Mouse (Mus musculus): ENCODE results near the gene Rassf8.

Gene Rassf8

GRCm38 (mm10) chr6:145823588-145824234 lies 77.2 kb downstream of the Rassf8 start:
- DNase-seq (ENCODE audit: low read depth) = no peak

DNA sequence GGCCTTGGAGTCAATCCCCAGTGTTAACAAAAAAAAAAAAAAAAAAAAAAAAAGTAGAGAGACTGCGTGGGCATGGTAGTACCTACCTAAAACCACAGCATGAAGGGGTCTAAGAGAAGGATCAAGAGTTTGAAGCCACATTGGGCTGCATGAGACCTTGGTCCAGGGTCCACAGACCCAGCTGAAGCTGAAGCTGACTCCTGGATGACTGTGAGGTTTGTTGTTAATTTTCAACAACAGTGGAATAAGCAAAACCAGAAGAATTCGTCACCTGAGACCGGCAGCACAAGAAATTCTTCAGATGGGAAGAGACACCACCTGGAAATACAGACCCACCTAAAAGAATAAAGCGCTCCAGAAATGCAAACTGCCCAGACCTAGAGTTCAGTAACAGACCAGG lies 79.8 kb downstream of the Rassf8 start:
- DNase-seq (ENCODE audit: low read depth) = no peak

- no peak for DNase-seq (ENCODE audit: low read depth)
Observed at GRCm38 (mm10) chr6:145829062-145829835, 82.7 kb downstream of the Rassf8 start.

GRCm38 (mm10) chr6:145830117-145830516 lies 83.6 kb downstream of the Rassf8 start:
- peak; percentile 82 for DNase-seq (ENCODE audit: low read depth)

DNA sequence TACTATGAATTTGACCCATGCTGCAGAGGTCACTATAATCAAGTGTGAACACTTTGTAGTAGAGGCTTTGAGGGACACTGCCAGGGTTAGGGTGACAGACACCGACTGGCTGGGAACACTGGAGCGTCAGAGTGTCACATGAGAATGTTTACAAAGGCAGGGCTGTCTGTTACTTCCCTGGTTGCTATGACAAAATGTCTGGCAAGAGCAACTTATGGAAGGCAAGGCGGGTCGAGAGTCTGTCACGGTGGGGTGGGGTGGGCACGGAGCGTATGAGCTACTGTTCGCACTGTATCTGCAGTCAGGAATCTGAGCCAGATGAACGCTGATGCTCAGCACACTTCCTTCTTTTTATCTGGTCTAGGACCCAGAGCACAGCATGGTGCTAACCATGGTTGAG lies 84.1 kb downstream of the Rassf8 start:
- DNase-seq (ENCODE audit: low read depth) = no peak

GRCm38 (mm10) chr6:145832927-145833326 lies 86.4 kb downstream of the Rassf8 start:
- DNase-seq (ENCODE audit: low read depth) = no peak

DNA sequence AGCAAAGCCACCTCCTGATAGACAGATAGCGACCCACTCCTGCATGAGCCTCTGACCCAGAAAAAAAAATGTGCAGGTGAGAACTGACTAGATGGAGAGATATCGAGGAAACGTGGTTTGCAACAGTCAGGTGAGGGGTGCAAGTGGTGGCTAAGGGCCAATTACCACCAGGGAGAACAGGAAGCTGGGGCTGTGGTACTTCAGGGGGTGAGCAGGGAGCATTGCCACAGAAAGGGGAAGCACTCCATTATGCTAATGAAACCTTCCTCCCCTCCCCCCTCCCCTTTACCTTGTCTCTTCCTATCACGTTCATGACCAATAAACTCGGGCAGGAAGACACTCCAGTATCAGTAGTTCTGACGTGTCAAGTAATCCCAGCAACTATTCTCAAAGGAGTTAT lies 88.8 kb downstream of the Rassf8 start:
- DNase-seq (ENCODE audit: low read depth) = no peak

DNA sequence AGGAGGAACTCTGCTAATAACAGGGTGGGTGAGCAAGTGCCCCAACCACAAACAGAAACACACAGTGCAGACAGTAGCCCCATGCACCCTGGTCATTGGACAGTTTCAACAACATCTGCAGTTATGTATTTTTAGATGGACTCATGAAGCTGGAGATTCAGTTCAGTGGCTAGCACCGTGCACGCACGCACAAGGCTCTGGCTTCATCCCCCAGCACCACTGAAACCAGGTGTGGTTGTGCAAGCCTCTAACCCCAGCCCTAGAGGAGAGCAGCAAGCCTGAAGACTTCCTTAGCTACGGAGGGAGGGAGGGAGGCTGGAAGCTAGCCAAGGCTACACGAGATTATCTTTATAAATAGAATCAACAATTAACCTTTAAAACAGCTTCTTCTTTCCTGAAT lies 99.1 kb downstream of the Rassf8 start:
- DNase-seq (ENCODE audit: low read depth) = no peak

- DNase-seq (ENCODE audit: low read depth) = no peak
Observed at GRCm38 (mm10) chr6:145846076-145846475, 99.5 kb downstream of the Rassf8 start.

DNA sequence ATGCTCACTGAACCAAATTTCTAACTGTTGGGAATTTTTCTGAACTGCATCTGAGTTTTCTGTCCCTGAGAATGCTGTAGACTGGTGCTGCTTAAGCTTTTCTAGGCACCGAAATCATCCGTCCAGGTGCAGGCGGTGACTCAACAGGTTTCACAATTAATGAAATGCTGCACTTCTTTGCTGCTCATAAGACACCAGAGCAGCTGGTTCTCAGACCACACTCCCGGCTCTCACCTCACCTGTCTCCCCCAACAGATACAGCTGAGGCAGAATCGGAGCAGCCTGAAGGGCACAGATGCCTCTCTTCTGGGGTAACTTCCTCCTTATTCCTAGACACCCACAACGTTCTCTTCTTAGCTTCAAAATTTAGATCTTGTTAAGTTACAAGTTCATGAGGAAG lies 100.4 kb downstream of the Rassf8 start:
- no peak for DNase-seq (ENCODE audit: low read depth)

DNA sequence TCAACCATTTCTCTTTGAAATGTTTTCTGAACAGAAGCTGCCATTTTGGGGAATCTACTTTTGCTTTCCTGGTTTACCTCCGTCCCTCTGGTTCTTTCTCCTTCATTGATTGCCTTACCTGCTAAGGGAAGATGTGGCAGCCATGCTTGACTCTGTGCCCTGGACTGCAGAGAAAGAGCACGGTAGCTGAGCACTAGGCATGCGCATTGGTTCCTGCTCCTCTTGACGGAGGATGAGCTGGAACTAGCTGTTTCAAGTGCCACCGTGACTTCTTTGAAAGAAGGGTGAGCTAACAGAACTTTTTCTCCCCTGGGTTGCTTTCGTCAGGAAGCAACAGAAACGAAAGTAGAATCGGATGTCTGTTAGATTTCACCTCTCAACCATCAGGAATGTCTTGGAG lies 101.1 kb downstream of the Rassf8 start:
- DNase-seq (ENCODE audit: low read depth) = no peak

- no peak for DNase-seq (ENCODE audit: low read depth)
Observed at GRCm38 (mm10) chr6:145850789-145851188, 104.2 kb downstream of the Rassf8 start.

- no peak for DNase-seq (ENCODE audit: low read depth)
Observed at GRCm38 (mm10) chr6:145851956-145852355, 105.4 kb downstream of the Rassf8 start.

GRCm38 (mm10) chr6:145852708-145853107 lies 106.2 kb downstream of the Rassf8 start:
- no peak for DNase-seq (ENCODE audit: low read depth)

GRCm38 (mm10) chr6:145853356-145854079 lies 107.0 kb downstream of the Rassf8 start:
- peak; percentile 46 for DNase-seq (ENCODE audit: low read depth)

DNA sequence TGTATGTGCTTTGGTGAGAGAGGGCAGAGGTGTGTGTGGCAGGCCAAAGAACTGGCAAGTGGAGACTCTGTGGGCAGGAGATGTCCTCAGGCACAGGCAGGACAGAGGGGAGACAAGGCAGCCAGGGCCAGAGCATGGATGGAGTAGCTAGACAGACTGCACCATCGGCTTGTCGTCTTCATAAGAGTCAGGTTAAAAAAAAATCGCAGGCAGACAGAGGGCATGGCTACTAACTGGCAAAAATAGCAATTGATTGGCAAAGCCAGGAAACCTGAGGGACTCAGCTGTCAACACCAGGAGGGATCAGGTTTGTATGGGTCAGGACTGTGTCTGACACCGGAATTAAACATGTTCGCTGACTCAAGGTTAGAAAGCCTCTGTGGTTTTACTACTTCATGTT lies 108.2 kb downstream of the Rassf8 start:
- no peak for DNase-seq (ENCODE audit: low read depth)

- DNase-seq (ENCODE audit: low read depth) = peak; percentile 94
Observed at GRCm38 (mm10) chr6:145855720-145856551, 109.4 kb downstream of the Rassf8 start.

DNA sequence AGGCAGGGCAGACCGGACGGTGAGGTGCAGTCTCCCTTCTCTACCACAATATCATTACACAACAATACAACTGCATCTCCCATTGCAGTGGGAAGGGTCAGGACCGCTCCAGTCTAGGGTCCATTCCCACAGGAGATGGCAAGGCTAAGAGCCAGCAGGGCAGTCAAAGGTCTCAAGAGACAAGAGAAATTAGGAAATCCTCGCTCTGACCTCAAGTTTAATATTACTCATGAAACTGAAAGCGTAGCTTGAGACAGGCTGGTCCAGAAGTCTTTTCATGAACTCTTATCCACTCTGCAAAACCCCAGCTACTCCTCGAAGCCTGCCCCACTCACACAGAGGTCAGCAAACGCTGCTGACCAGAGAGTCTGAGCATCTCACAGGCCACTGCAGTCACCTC lies 110.9 kb downstream of the Rassf8 start:
- no peak for DNase-seq (ENCODE audit: low read depth)

GRCm38 (mm10) chr6:145858414-145858813 lies 111.9 kb downstream of the Rassf8 start:
- DNase-seq (ENCODE audit: low read depth) = no peak

DNA sequence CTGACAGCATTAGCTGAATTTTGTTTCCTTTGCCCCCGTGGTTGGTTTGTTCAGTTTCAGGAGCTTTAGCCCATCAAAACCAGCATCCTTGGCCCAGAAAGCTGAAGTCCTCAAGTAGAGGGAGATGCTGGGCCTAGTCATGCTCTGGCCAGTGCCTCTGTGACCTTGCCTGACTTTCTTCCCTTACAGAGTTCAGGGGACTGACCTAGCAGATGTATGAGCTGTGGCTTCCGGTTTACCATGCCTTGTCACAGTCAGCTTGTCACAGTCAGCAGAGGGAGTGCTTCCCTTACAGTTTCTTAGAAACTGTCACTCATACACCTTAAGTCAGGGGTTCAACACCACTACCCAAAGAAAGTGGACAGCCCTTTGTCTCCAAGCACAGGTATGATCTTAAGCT lies 113.8 kb downstream of the Rassf8 start:
- peak; percentile 55 for DNase-seq (ENCODE audit: low read depth)

DNA sequence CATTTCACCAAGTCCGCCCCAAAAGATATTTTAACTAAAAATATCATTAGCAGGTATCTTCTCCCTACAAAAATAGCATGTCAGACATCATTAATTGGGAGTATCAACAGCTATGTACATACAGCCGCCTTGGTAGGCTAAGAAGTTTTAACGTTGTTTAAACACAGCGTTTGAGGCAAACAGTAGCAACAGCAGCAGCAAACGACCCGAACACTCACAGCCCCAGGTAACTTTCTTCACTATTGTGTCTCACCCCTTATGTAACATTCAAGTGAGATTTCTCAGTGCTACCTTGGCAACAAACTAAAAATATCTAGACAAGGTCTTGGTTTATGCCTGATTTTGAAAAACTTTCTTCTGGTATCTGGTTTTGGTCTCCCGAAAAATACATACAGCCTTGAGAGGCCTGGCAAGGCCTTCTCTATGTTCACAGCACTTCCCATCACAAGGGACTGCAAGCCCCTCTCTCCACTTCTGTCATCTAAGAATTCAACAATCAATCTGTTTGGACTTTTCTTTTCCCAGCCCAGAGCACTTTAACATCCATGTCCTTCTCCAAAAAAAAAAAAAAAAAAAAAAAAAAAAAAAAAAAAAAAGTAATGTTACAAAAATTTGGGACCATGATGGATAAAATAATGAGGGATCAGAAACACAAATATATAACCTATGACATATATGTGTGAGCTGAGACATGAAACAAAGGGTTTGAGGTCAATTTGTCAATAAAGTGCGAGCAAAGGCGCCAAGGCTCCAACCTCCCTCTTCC lies 115.1 kb downstream of the Rassf8 start:
- no peak for DNase-seq (ENCODE audit: low read depth)
